Mouse (Mus musculus) lung, adult 2 months (tissue): Measurements from ENCODE around the gene Dtx2.

Experiments
- CTCF ChIP-seq: fragments of 200-500 bp; IDR thresholded peaks from 2 replicates; pipeline ENCODE4 v1.5.1; 2011; ENCODE audit warnings: mild to moderate bottlenecking, low read length, control low read depth; ENCODE audit not compliant: insufficient read depth
- POLR2A ChIP-seq: fragments of 200-500 bp; IDR thresholded peaks from 2 replicates; pipeline ENCODE4 v1.6.1; 2011; ENCODE audit warnings: low read depth, mild to moderate bottlenecking, control low read depth, low read length, borderline replicate concordance; ENCODE audit errors: extremely low read depth

DNA sequence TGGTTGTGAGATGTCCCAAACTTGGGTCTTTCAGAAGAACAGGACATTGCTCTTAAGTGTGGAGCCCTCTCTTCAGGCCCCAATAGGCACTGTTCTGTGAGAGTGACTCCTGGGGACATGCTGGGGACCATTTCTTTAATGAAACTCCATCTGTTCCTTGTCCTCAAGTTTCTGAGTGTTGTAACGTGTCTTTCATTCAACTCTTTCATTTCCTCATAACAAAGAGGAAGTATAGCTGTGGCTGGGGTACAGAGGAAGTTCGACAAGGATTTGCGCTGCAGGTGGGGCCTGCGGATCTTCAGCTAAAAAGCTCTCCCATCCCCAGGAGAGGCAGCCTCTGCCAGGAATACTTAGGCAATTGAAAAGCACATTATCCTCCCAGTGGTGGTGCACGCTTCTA, 4.0 kb upstream of the Dtx2 start:
- no peak for TF ChIP-seq POLR2A
- TF ChIP-seq CTCF, result no peak
